In genomic region chr1:74947986-74948670, GRCm38 (mm10) we compare ENCODE assay signal across 8 mouse cellular contexts. TPM values are rescaled to one million over a fixed set of nuclear protein-coding genes. Genes with fewer than 3 reads are reported as not detected.
DNase-seq lines count a peak whose midpoint lies in the region; ATAC-seq and TF ChIP-seq lines count a peak whose summit lies in the region.

No protein-coding gene starts in this region.

- peaks cover 39% of the 10 kb centered on the region for H3K4me1 ChIP-seq in heart, embryonic 12.5 days (replicated peaks)
- peaks cover 38% of the 10 kb centered on the region for H3K4me1 ChIP-seq in kidney, embryonic 16.5 days (ENCODE audit: insufficient read depth, low read length)
- peaks cover 19% of the 10 kb centered on the region; the same call in 1 of the 2 replicates for H3K4me1 ChIP-seq in midbrain, postnatal 0 days (ENCODE audit: insufficient read depth, low read length)

- H3K9ac ChIP-seq in heart, embryonic 12.5 days = no peak overlapping the region
- peak overlapping the region; percentile 52; the same call in 1 of the 2 replicates for H3K9ac ChIP-seq in kidney, embryonic 16.5 days (replicated peaks; ENCODE audit: low read length)
- H3K9ac ChIP-seq in midbrain, postnatal 0 days (replicated peaks; ENCODE audit: low read length, poor library complexity, severe bottlenecking) = 0 out of 2 replicates have a peak overlapping the region, but pooled peaks have one; percentile 44

- peaks cover 99% of the 10 kb centered on the region for H3K27me3 ChIP-seq in heart, embryonic 12.5 days (replicated peaks)
- peaks cover 72% of the 10 kb centered on the region for H3K27me3 ChIP-seq in kidney, embryonic 16.5 days (ENCODE audit: insufficient read depth, low read length)
- H3K27me3 ChIP-seq in midbrain, postnatal 0 days (ENCODE audit: insufficient read depth, low read length) = peaks cover 65% of the 10 kb centered on the region

- H3K4me2 ChIP-seq in heart, embryonic 12.5 days = peak overlapping the region; percentile 64
- H3K4me2 ChIP-seq in kidney, embryonic 16.5 days (replicated peaks; ENCODE audit: low read depth, low read length) = peak overlapping the region; percentile 69
- H3K4me2 ChIP-seq in midbrain, postnatal 0 days (ENCODE audit: low read depth, low read length, poor library complexity, severe bottlenecking) = peak overlapping the region; percentile 46

- 4% methylated on average over 39 of the region's 41 CpGs for WGBS in heart, embryonic 12.5 days
- WGBS in kidney, embryonic 16.5 days = under 1% methylated on average over 41 of the region's 41 CpGs
- WGBS in midbrain, postnatal 0 days = 3% methylated on average over 41 of the region's 41 CpGs

- H3K9me3 ChIP-seq in heart, embryonic 12.5 days (replicated peaks) = no peaks in the 10 kb centered on the region
- H3K9me3 ChIP-seq in kidney, embryonic 16.5 days (ENCODE audit: low read length) = no peaks in the 10 kb centered on the region
- H3K9me3 ChIP-seq in midbrain, postnatal 0 days (ENCODE audit: low read length) = no peaks in the 10 kb centered on the region

- ATAC-seq in heart, embryonic 12.5 days (ENCODE audit: insufficient number of reproducible peaks, low FRiP score) = no peak
- no peak for ATAC-seq in kidney, embryonic 16.5 days (ENCODE audit: low FRiP score, low TSS enrichment)
- ATAC-seq in midbrain, postnatal 0 days (ENCODE audit: low FRiP score) = no peak

- TF ChIP-seq CTCF in midbrain, postnatal 0 days (IDR thresholded peaks at IDR 0.05) = no peak

- H3K27ac ChIP-seq in heart, embryonic 12.5 days (ENCODE audit: poor library complexity, severe bottlenecking) = no peak overlapping the region
- H3K27ac ChIP-seq in kidney, embryonic 16.5 days (ENCODE audit: low read length) = no peak overlapping the region
- no peak overlapping the region for H3K27ac ChIP-seq in midbrain, postnatal 0 days (ENCODE audit: low read depth, low read length)

- peak overlapping the region; percentile 44 for H3K4me3 ChIP-seq in heart, embryonic 12.5 days
- peak overlapping the region; percentile 43 for H3K4me3 ChIP-seq in kidney, embryonic 16.5 days (ENCODE audit: low read length)
- peak overlapping the region; percentile 27; the same call in 1 of the 2 replicates for H3K4me3 ChIP-seq in midbrain, postnatal 0 days (ENCODE audit: low read depth, low read length)

- DNase-seq in Muller cell, postnatal 12 days (ENCODE audit: inconsistent ontology term) = peak; percentile 25
- peak; percentile 34 for DNase-seq in adrenal gland, postnatal 25 days
- no peak for DNase-seq in midbrain, postnatal 0 days (ENCODE audit: low spot score)
- DNase-seq in gastrocnemius, adult 8-10 months (ENCODE audit: low spot score in 2 of 2) = no peak
- DNase-seq in layer of hippocampus, adult 9-10 months (ENCODE audit: low spot score) = no peak
- DNase-seq in frontal cortex, postnatal 36 days (ENCODE audit: low spot score in 2 of 2) = no peak

- no peaks in the 10 kb centered on the region for H3K36me3 ChIP-seq in heart, embryonic 12.5 days
- H3K36me3 ChIP-seq in kidney, embryonic 16.5 days (ENCODE audit: insufficient read depth, low read length) = no peaks in the 10 kb centered on the region
- no peaks in the 10 kb centered on the region for H3K36me3 ChIP-seq in midbrain, postnatal 0 days (ENCODE audit: insufficient read depth, low read length)

RNA-seq across cellular contexts. Expression of gene Ihh, which starts 3.3 kb away (rescaled TPM):
- 0.24 TPM in 1 of 2 replicates, not detected in the other for total RNA-seq in adrenal gland, postnatal 25 days (2021)
- polyA plus RNA-seq in heart, embryonic 12.5 days (2016; fragmentation: Nextera tagmentation; extraction: Ambion mirVana) = 0.06 and 0.14 TPM in 2 replicates
- 2.4 and 3.4 TPM in 2 replicates for polyA plus RNA-seq in kidney, embryonic 16.5 days (2015; fragmentation: Nextera tagmentation; extraction: Ambion mirVana)
- total RNA-seq in midbrain, postnatal 0 days (2014; rRNA removed) = 0.16 and 1.2 TPM in 2 replicates
- polyA plus RNA-seq in midbrain, postnatal 0 days (2015; fragmentation: Nextera tagmentation; extraction: Ambion mirVana) = 0.21 TPM in 2 replicates
- under 1 TPM in 2 of 4 experiments, not detected in 2; 0.16 to 0.19 TPM for total RNA-seq in gastrocnemius, adult 8-10 months (2022)

RNA-seq across cellular contexts. Expression of gene Cfap65, which starts 12.7 kb away (rescaled TPM):
- 0.06 TPM in 1 of 2 replicates, not detected in the other for total RNA-seq in adrenal gland, postnatal 25 days (2021)
- not detected in 2 replicates for polyA plus RNA-seq in heart, embryonic 12.5 days (2016; fragmentation: Nextera tagmentation; extraction: Ambion mirVana)
- 0.09 TPM in 1 of 2 replicates, not detected in the other for polyA plus RNA-seq in kidney, embryonic 16.5 days (2015; fragmentation: Nextera tagmentation; extraction: Ambion mirVana)
- total RNA-seq in midbrain, postnatal 0 days (2014; rRNA removed) = 4.0 and 4.1 TPM in 2 replicates
- polyA plus RNA-seq in midbrain, postnatal 0 days (2015; fragmentation: Nextera tagmentation; extraction: Ambion mirVana) = 0.94 and 1.5 TPM in 2 replicates
- total RNA-seq in gastrocnemius, adult 8-10 months (2022) = not detected

RNA-seq across cellular contexts. Expression of gene Cryba2, which starts 55.2 kb away (rescaled TPM):
- 2.2 TPM in 1 of 2 replicates, not detected in the other for total RNA-seq in adrenal gland, postnatal 25 days (2021)
- polyA plus RNA-seq in heart, embryonic 12.5 days (2016; fragmentation: Nextera tagmentation; extraction: Ambion mirVana) = not detected in 2 replicates
- polyA plus RNA-seq in kidney, embryonic 16.5 days (2015; fragmentation: Nextera tagmentation; extraction: Ambion mirVana) = not detected in 2 replicates
- not detected in 2 replicates for total RNA-seq in midbrain, postnatal 0 days (2014; rRNA removed)
- 0.49 and 0.80 TPM in 2 replicates for polyA plus RNA-seq in midbrain, postnatal 0 days (2015; fragmentation: Nextera tagmentation; extraction: Ambion mirVana)
- total RNA-seq in gastrocnemius, adult 8-10 months (2022) = not detected

Comparison
In these comparisons a context has a peak if more than half of its experiments do, and no peak if none do; other contexts are left out.
1. DNase-seq: peak in Muller cell, postnatal 12 days (single experiment) and adrenal gland, postnatal 25 days (single experiment); none in midbrain, postnatal 0 days (single experiment), gastrocnemius, adult 8-10 months (0 of 2), layer of hippocampus, adult 9-10 months (single experiment) and frontal cortex, postnatal 36 days (0 of 2).
2. Peak in every context shown above with its lines, with median percentiles within 50 percentile points of each other: H3K4me2 ChIP-seq and H3K4me3 ChIP-seq.